Mouse (Mus musculus) limb, embryonic 11.5 days (tissue): ENCODE results near the gene Ank3. TPM values are rescaled to one million over a fixed set of nuclear protein-coding genes. Genes with fewer than 3 reads are reported as not detected.

ENCODE experiments used
- ATAC-seq: fragments of 200-750 bp; cut with Nextera tagmentation; 2 replicates; pipeline ENCODE4 v1.8.0; 2017; ENCODE audit warnings: low read depth; ENCODE audit not compliant: insufficient number of reproducible peaks, low FRiP score, low TSS enrichment
- DNase-seq: peaks from one replicate; pipeline ENCODE4 v3.0.0-alpha.2; 2015; ENCODE audit warnings: low spot score
- H3K27ac ChIP-seq: fragments of 300-500 bp; sonication (generic); replicated peaks from 2 replicates; pipeline ENCODE4 v1.5.1; 2014; ENCODE audit warnings: low read depth, mild to moderate bottlenecking, low read length
- H3K27me3 ChIP-seq: fragments of 300-500 bp; sonication (generic); 2 replicates; pipeline ENCODE4 v1.6.1; 2014; ENCODE audit warnings: mild to moderate bottlenecking, low read length, mixed read lengths; ENCODE audit not compliant: control insufficient read depth, insufficient read depth
- H3K36me3 ChIP-seq: fragments of 300-500 bp; sonication (generic); 2 replicates; pipeline ENCODE4 v1.6.1; 2014; ENCODE audit warnings: mild to moderate bottlenecking, low read length, moderate library complexity, mixed read lengths; ENCODE audit not compliant: control insufficient read depth, insufficient read depth
- H3K4me1 ChIP-seq: fragments of 300-500 bp; sonication (generic); 2 replicates; pipeline ENCODE4 v1.6.1; 2014; ENCODE audit warnings: low read length, mixed read lengths; ENCODE audit not compliant: control insufficient read depth, insufficient read depth
- H3K4me2 ChIP-seq: fragments of 300-500 bp; sonication (generic); 2 replicates; pipeline ENCODE4 v1.6.1; 2014; ENCODE audit warnings: low read depth, mild to moderate bottlenecking, moderate library complexity; ENCODE audit not compliant: severe bottlenecking
- H3K4me3 ChIP-seq: fragments of 300-500 bp; sonication (generic); 2 replicates; pipeline ENCODE4 v1.5.1; 2014; ENCODE audit warnings: low read depth, low read length
- H3K9ac ChIP-seq: fragments of 300-500 bp; sonication (generic); 2 replicates; pipeline ENCODE4 v1.6.1; 2014; ENCODE audit warnings: mild to moderate bottlenecking, low read length
- H3K9me3 ChIP-seq: fragments of 300-500 bp; sonication (generic); 2 replicates; pipeline ENCODE4 v1.6.1; 2016; ENCODE audit warnings: low read length; ENCODE audit not compliant: control insufficient read depth
- WGBS: fragments of 180-500 bp; shearing (Covaris S2); extraction: QIAGEN DNeasy Blood & Tissue Kit; methylation state at CpG from one replicate; pipeline ENCODE4 v1.1.7; 2014; 5-methylcytosine and 5-hydroxymethylcytosine counted together
- polyA plus RNA-seq: library from polyadenylated mRNA; unstranded; fragments of >200 nt; fragmentation: Nextera tagmentation; extraction: Ambion mirVana; gene quantifications from 2 replicates; pipeline ENCODE4 v1.2.1, GENCODE M21; 2014

Gene Ank3
- polyA plus RNA-seq, 1 experiment from 2014 or later, result 22.3 TPM

DNA sequence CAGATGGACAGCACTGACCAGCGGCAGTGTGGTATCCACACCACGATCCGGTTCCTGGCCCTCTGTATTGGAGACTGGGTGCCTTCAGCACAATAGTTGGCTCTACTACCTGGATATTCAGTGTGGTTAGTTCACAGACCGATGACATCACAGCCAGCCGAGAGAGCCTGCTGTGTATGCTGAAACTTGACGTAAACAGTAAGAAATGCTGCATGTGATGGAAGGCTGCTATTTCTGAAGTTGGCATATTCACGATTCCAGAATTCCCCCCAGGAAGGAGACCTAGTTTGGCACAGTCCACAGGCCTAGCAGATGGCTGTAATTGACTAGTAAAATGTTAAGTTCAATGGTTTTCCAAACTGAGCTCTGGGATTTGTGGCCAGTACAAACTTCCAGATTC lies 521.2 kb downstream of the Ank3 start:
- 78% methylated on average over 7 of the region's 7 CpGs for WGBS
- H3K9me3 ChIP-seq, result no peaks in the 10 kb centered on the region
- H3K4me2 ChIP-seq, result no peak overlapping the region
- H3K27me3 ChIP-seq, result no peaks in the 10 kb centered on the region
- ATAC-seq (no peak), DNase-seq (no peak)
- H3K4me3 ChIP-seq, result no peak overlapping the region
- H3K9ac ChIP-seq, result no peak overlapping the region
- no peaks in the 10 kb centered on the region; the same call in 1 of the 2 replicates for H3K4me1 ChIP-seq
- no peak overlapping the region for H3K27ac ChIP-seq
- no peaks in the 10 kb centered on the region for H3K36me3 ChIP-seq

DNA sequence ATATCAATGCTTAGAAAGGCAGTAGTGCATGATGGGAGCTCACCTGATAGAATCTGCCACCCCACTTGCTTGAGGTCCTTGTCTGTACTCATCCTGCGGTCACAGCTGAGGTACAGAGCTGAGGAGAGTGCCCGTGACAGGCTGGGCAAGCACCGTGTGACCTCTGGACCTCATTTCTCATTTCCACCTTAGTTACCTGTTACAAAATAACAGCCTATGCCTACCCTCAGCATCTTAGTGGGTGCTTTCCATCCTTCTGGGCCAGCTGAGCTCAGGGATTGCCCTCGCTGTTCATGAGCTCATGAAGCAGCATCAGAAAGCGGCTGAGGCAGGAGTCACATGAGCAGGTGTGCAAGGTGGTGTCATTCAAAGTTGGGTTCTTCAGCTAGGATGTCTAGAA lies 523.5 kb downstream of the Ank3 start:
- ATAC-seq (no peak), DNase-seq (no peak)
- Histone ChIP-seq H3K9ac (no peak overlapping the region), H3K4me3 (no peak overlapping the region), H3K27me3 (no peaks in the 10 kb centered on the region), H3K27ac (no peak overlapping the region), H3K4me1 (peaks cover 13% of the 10 kb centered on the region), H3K9me3 (no peaks in the 10 kb centered on the region), H3K4me2 (no peak overlapping the region), H3K36me3 (no peaks in the 10 kb centered on the region)
- WGBS, result 83% methylated on average over 5 of the region's 5 CpGs

DNA sequence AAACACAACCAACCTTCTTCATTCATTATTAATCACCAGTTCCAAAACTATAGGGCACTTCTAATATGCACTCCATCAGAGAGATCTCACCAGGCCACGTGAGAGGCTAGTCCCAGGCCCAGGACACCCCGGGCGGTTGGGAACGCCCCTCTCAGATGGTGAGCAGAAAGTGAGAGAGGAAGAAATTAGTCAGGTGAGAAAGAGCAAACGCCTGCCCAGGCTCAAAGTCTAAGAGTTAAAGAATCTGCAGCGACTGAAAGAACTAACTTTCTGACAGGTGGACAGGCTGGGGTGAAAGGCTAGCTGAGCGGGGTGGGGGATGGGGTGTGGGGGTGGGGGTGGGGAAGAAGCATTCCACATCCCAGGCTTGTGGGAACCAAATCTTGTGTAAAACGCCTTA lies 525.2 kb downstream of the Ank3 start:
- peaks cover 15% of the 10 kb centered on the region for H3K4me1 ChIP-seq
- ATAC-seq, result no peak

DNA sequence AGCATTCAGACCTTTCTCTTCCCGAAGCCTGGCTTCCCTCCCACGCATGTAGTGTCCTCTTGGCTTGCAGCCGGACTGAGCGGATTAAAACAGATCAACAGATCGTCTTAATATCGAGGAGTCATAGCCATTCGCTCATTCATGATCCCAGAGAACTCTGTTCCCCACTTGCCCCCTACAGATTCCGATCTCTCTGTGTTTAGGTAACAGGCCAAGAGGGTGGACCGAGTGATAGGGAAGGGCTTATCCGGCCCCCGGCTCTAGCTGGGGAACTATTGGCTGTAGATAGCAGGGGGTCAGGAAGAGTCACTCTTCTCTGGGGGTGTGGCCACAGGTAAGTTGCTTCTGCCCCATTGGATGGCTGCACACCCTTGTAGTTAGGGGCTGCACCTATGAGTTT lies 525.7 kb downstream of the Ank3 start:
- no peaks in the 10 kb centered on the region for H3K27me3 ChIP-seq
- DNase-seq (peak; percentile 32), ATAC-seq (0 out of 2 replicates have a peak, but pooled peaks have one; percentile 27)
- H3K4me3 ChIP-seq, result no peak overlapping the region
- peak overlapping the region; percentile 69 for H3K4me2 ChIP-seq
- no peaks in the 10 kb centered on the region for H3K36me3 ChIP-seq
- H3K4me1 ChIP-seq, result peaks cover 15% of the 10 kb centered on the region
- H3K9ac ChIP-seq, result no peak overlapping the region
- no peaks in the 10 kb centered on the region for H3K9me3 ChIP-seq
- 3% methylated on average over 11 of the region's 11 CpGs for WGBS
- no peak overlapping the region for H3K27ac ChIP-seq

More for the DNA sequence above, 525.2 kb downstream of the Ank3 start:
- DNase-seq, result peak; percentile 25
- Histone ChIP-seq H3K9me3 (no peaks in the 10 kb centered on the region), H3K27me3 (no peaks in the 10 kb centered on the region), H3K4me3 (no peak overlapping the region), H3K4me2 (no peak overlapping the region), H3K27ac (no peak overlapping the region), H3K9ac (no peak overlapping the region), H3K36me3 (no peaks in the 10 kb centered on the region)
- WGBS, result 6% methylated on average over 8 of the region's 8 CpGs

DNA sequence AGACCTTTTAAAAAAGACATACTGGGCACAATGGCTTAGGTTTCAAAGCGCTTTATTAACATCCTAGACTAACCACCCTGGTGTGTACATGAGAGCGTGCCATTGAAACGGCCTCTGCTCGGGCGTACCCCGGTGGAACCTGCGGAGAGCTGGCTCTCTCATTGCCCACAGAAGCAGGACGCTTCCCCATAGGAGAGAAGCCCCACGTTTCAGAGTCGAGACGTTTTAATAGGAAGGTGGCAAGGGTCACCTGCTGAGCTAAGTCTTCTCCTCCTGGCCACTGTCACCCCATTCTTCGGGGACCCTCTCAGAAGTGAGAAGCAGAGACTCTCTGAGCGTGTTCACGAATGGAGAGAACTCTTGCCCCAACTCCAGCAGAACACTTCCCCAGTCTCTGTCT lies 526.3 kb downstream of the Ank3 start:
- ATAC-seq, result no peak
- H3K27me3 ChIP-seq, result no peaks in the 10 kb centered on the region
- no peak overlapping the region for H3K9ac ChIP-seq
- peaks cover 15% of the 10 kb centered on the region for H3K4me1 ChIP-seq
- H3K4me2 ChIP-seq, result peak overlapping the region; percentile 69
- H3K4me3 ChIP-seq, result peak overlapping the region; percentile 33; the same call in 1 of the 2 replicates
- no peaks in the 10 kb centered on the region for H3K36me3 ChIP-seq
- peak; percentile 33 for DNase-seq
- no peak overlapping the region for H3K27ac ChIP-seq
- 2% methylated on average over 14 of the region's 14 CpGs for WGBS
- no peaks in the 10 kb centered on the region for H3K9me3 ChIP-seq

DNA sequence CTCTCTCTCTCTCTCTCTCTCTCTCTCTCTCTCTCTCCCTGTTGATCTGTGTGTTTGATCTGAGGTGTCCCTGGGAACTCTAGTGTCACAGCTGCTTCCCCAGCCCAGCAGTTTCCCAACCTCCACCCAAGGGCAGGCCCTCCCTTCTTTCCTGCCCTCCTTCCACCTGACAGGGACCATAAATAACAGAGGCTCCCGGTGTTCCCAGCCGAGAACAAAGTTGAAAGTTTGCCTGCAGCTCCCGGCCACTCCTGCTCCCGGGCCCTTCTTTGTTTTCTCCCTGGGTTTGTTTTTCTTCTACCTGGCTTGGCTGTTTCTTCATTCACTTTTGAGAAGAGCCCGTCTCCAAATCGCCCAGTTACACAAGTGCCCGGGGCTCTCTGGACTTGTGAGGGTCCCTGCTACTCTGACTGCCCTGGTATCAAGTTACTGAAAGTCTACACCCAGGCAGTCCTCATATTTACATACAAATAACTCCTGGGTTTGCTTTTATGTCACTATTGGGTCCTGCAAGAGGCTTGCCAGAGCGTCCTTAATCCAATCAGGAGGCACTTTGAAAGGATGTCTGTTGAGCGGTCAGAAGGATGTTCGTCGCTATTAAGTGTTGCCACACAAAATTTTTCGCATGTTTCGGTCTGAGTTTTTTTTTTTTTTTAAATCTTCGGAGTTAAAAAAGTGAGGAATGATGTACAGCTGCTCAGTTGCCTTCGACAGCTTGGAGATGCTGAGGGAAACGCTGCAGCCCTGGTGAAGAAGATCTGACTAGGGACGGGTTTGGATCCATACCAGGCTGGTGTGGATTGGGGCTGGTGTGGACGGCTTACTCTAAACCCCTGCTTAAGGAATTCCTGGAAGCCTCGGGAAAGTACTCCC lies 526.9 kb downstream of the Ank3 start:
- Histone ChIP-seq H3K4me1 (peaks cover 15% of the 10 kb centered on the region), H3K4me3 (peak overlapping the region; percentile 33), H3K27ac (no peak overlapping the region), H3K9me3 (no peaks in the 10 kb centered on the region), H3K9ac (peak overlapping the region; percentile 41; the same call in 1 of the 2 replicates), H3K36me3 (no peaks in the 10 kb centered on the region), H3K27me3 (no peaks in the 10 kb centered on the region), H3K4me2 (peak overlapping the region; percentile 69)
- ATAC-seq, result peak; percentile 75
- WGBS, result under 1% methylated on average over 19 of the region's 19 CpGs
- DNase-seq, result peak; percentile 77

DNA sequence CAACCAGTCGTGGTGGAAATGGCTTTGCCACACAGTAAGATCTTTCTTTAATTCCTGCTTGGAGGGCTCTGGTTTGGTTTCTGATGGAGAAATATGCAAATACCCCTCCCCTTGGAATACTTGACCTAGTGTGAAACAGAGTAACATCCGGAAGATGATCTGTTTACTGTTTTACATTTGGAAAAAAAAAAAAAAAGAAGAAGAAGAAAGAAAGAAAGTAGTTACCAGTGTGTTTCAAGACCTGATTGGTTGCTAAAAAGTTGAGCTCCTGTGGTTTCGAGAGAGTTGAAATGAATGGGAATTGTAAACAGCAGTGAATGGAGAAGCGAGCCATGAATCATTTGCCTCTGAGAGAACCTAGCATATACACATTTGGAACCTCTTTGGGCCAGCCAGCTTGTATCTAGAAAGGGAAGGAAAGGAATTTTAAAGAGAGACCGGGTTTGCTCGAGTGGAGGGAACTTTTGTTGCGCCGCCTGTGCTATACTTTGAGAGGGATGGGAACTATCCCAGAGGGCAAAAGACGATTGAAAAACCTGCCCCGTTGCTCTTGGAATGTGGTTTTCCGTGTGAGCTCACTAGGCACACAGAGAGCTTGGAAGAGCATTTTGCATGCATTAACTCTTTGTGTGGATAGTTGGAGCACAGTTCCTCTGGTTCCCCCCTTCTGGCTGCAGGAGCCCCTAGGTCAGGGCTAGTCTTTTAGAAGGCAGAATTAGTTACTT lies 527.7 kb downstream of the Ank3 start:
- ATAC-seq (no peak), DNase-seq (peak; percentile 42)
- Histone ChIP-seq H3K9ac (peak overlapping the region; percentile 41; the same call in 1 of the 2 replicates), H3K4me3 (peak overlapping the region; percentile 33), H3K4me1 (peaks cover 15% of the 10 kb centered on the region), H3K27me3 (no peaks in the 10 kb centered on the region), H3K4me2 (peak overlapping the region; percentile 69), H3K36me3 (no peaks in the 10 kb centered on the region), H3K27ac (no peak overlapping the region), H3K9me3 (no peaks in the 10 kb centered on the region)
- 2% methylated on average over 11 of the region's 11 CpGs for WGBS

DNA sequence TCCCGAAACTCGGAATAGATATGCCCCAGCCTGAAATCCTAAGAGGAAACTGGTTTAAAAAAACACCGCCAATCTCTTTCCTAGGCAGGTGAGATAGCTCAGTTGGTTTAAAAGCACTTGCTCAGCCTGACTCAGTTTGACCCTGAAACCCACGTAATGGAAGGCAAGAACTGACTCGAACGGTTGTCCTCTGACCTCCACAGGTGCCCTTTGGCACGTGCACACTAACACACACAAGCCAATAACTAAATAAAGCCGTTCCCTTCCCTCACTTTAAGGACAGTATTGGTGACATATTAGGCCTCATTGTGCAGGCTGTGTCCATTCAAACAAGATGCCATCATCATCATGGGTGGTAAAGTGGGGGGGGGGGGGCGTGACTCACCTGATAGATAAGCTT lies 528.4 kb downstream of the Ank3 start:
- peak overlapping the region; percentile 33 for H3K4me3 ChIP-seq
- no peak overlapping the region for H3K27ac ChIP-seq
- DNase-seq (no peak), ATAC-seq (no peak)
- H3K4me2 ChIP-seq, result peak overlapping the region; percentile 69
- peaks cover 15% of the 10 kb centered on the region for H3K4me1 ChIP-seq
- H3K9ac ChIP-seq, result peak overlapping the region; percentile 18; the same call in 1 of the 2 replicates
- H3K36me3 ChIP-seq, result no peaks in the 10 kb centered on the region
- WGBS, result 4% methylated on average over 9 of the region's 9 CpGs
- H3K27me3 ChIP-seq, result no peaks in the 10 kb centered on the region
- no peaks in the 10 kb centered on the region for H3K9me3 ChIP-seq
